Mouse (Mus musculus): ENCODE measurements around the gene Lrrc4.

Lrrc4 gene

GRCm38 (mm10) chr6:28642909-28643308 is 188.6 kb downstream of the Lrrc4 start:
- no peaks in the 10 kb centered on the region for H3K4me1 ChIP-seq (replicated peaks; ENCODE audit: low read depth, low read length)
- H3K36me3 ChIP-seq (ENCODE audit: insufficient read depth, low read length): peaks cover 8% of the 10 kb centered on the region; the same call in 1 of the 2 replicates
- H3K9me3 ChIP-seq (ENCODE audit: low read length): no peaks in the 10 kb centered on the region
- no peak overlapping the region for H3K4me3 ChIP-seq (replicated peaks; ENCODE audit: low read length)
- H3K27me3 ChIP-seq (ENCODE audit: insufficient read depth, low read length): no peaks in the 10 kb centered on the region
- TF ChIP-seq NANOG (IDR thresholded peaks at IDR 0.05; ENCODE audit: borderline replicate concordance, low read length) (no peak), POU5F1 (IDR thresholded peaks at IDR 0.05; ENCODE audit: borderline replicate concordance, low read length) (no peak)

GRCm38 (mm10) chr6:28640088-28640487 is 191.5 kb downstream of the Lrrc4 start:
- Histone ChIP-seq H3K4me3 (replicated peaks; ENCODE audit: low read length) (no peak overlapping the region), H3K9me3 (ENCODE audit: low read length) (no peaks in the 10 kb centered on the region), H3K27me3 (ENCODE audit: insufficient read depth, low read length) (no peaks in the 10 kb centered on the region), H3K36me3 (ENCODE audit: insufficient read depth, low read length) (peaks cover 8% of the 10 kb centered on the region; the same call in 1 of the 2 replicates), H3K4me1 (replicated peaks; ENCODE audit: low read depth, low read length) (no peaks in the 10 kb centered on the region)
- TF ChIP-seq CTCF (conservative IDR thresholded peaks at IDR 0.05; ENCODE audit: low read length) (no peak), POU5F1 (IDR thresholded peaks at IDR 0.05; ENCODE audit: borderline replicate concordance, low read length) (no peak), NANOG (IDR thresholded peaks at IDR 0.05; ENCODE audit: borderline replicate concordance, low read length) (no peak)

DNA sequence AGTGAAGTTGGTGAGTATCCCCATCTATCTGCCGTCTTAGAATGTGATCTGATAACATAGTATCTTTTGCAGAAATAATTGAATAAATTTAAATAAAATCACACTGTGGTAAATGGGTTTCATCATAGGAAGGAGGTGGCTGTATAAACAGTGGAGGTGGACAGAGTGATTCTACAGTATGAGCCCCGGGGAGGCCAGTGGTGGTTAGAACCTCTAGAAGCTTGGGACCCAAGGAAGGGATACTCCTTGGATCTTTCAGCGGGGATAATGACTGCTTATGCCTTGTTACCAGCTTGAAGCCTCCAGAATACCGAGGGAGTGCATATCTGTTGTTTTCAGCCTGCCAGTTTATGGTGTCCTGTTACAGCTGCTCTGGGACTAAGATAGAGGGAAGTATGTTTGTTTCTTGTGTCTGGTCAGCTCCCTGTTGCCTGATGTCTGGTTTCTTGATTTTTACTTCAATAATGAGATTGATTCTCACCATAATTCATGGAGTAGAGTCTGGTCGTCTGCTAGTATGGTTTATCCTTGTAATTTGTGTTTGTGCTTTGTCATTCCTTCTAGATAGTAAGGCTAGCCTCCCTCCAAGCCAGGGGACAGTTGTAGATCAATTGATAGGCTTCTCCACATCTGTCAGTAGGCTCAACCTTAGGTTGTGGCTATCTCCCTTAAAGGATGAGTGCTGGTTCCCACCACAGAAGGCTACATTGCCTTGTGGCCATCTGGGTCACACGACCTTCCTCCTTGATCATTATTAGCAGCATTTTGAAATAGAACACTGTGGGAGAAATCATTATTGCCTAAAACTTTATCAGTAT is 195.8 kb downstream of the Lrrc4 start:
- Histone ChIP-seq H3K4me1 (replicated peaks; ENCODE audit: low read depth, low read length) (no peaks in the 10 kb centered on the region), H3K27me3 (ENCODE audit: insufficient read depth, low read length) (no peaks in the 10 kb centered on the region), H3K4me3 (replicated peaks; ENCODE audit: low read length) (no peak overlapping the region), H3K36me3 (ENCODE audit: insufficient read depth, low read length) (no peaks in the 10 kb centered on the region), H3K9me3 (ENCODE audit: low read length) (no peaks in the 10 kb centered on the region)
- no peak for TF ChIP-seq NANOG (IDR thresholded peaks at IDR 0.05; ENCODE audit: borderline replicate concordance, low read length)
- TF ChIP-seq CTCF (conservative IDR thresholded peaks at IDR 0.05; ENCODE audit: low read length): no peak
- no peak for TF ChIP-seq POU5F1 (IDR thresholded peaks at IDR 0.05; ENCODE audit: borderline replicate concordance, low read length)

- H3K9me3 ChIP-seq (ENCODE audit: low read length): no peaks in the 10 kb centered on the region
- H3K27me3 ChIP-seq (ENCODE audit: insufficient read depth, low read length): no peaks in the 10 kb centered on the region
- TF ChIP-seq NANOG (IDR thresholded peaks at IDR 0.05; ENCODE audit: borderline replicate concordance, low read length) (no peak), POU5F1 (IDR thresholded peaks at IDR 0.05; ENCODE audit: borderline replicate concordance, low read length) (no peak), CTCF (conservative IDR thresholded peaks at IDR 0.05; ENCODE audit: low read length) (no peak)
- no peak overlapping the region for H3K4me3 ChIP-seq (replicated peaks; ENCODE audit: low read length)
- no peaks in the 10 kb centered on the region for H3K4me1 ChIP-seq (replicated peaks; ENCODE audit: low read depth, low read length)
- no peaks in the 10 kb centered on the region for H3K36me3 ChIP-seq (ENCODE audit: insufficient read depth, low read length)
These were observed 196.5 kb downstream of the Lrrc4 start for GRCm38 (mm10) chr6:28635092-28635491.

DNA sequence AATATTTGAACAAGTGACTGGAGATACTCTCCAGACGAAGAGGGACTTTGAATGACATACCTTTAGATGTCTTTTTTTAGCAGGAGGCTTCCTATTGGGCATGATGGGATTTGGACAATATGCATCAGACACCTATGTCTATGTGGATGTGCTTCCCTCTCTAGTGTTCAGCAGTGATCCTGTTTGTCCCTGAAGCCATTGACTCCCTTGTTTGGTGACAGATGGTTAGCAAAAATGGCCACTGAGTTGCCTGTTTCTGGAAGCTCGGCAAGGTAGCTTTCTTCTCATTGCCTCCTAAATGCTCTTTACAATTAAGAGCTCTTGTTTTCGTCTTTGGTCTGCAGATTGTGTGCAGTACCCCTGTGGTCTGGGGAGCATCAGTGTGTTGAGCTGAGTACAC is 197.9 kb downstream of the Lrrc4 start:
- no peak for TF ChIP-seq NANOG (IDR thresholded peaks at IDR 0.05; ENCODE audit: borderline replicate concordance, low read length)
- TF ChIP-seq POU5F1 (IDR thresholded peaks at IDR 0.05; ENCODE audit: borderline replicate concordance, low read length): no peak
- no peak for TF ChIP-seq CTCF (conservative IDR thresholded peaks at IDR 0.05; ENCODE audit: low read length)
- no peaks in the 10 kb centered on the region for H3K27me3 ChIP-seq (ENCODE audit: insufficient read depth, low read length)
- H3K9me3 ChIP-seq (ENCODE audit: low read length): no peaks in the 10 kb centered on the region
- peaks cover 2% of the 10 kb centered on the region for H3K36me3 ChIP-seq (ENCODE audit: insufficient read depth, low read length)
- H3K4me1 ChIP-seq (replicated peaks; ENCODE audit: low read depth, low read length): no peaks in the 10 kb centered on the region
- no peak overlapping the region for H3K4me3 ChIP-seq (replicated peaks; ENCODE audit: low read length)

- Histone ChIP-seq H3K4me1 (replicated peaks; ENCODE audit: low read depth, low read length) (no peaks in the 10 kb centered on the region), H3K36me3 (ENCODE audit: insufficient read depth, low read length) (peaks cover 7% of the 10 kb centered on the region), H3K4me3 (replicated peaks; ENCODE audit: low read length) (no peak overlapping the region), H3K27me3 (ENCODE audit: insufficient read depth, low read length) (no peaks in the 10 kb centered on the region), H3K9me3 (ENCODE audit: low read length) (no peaks in the 10 kb centered on the region)
- TF ChIP-seq NANOG (IDR thresholded peaks at IDR 0.05; ENCODE audit: borderline replicate concordance, low read length) (no peak), POU5F1 (IDR thresholded peaks at IDR 0.05; ENCODE audit: borderline replicate concordance, low read length) (no peak), CTCF (conservative IDR thresholded peaks at IDR 0.05; ENCODE audit: low read length) (no peak)
These were observed 198.4 kb downstream of the Lrrc4 start for GRCm38 (mm10) chr6:28633120-28633519.

DNA sequence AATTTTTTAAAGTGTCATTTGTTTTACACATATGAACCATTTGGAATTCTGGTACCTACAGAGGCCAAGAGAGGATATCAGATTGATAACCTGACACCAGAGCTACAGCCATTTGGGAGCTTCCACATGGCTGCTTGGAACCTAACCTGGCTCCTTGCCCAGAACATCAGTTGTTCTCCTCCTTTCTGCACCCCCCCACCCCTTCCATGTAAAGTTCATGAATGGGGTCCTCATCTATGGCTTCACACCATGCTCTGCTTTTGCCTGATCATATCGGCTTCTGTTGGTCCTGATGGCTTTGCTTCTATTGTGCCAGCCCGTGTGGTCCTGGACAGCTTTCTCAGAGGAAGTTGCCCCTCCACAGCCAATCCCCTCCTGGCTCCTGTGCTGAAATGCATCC is 200.6 kb downstream of the Lrrc4 start:
- H3K4me1 ChIP-seq (replicated peaks; ENCODE audit: low read depth, low read length): no peaks in the 10 kb centered on the region
- TF ChIP-seq POU5F1 (IDR thresholded peaks at IDR 0.05; ENCODE audit: borderline replicate concordance, low read length): no peak
- no peak for TF ChIP-seq NANOG (IDR thresholded peaks at IDR 0.05; ENCODE audit: borderline replicate concordance, low read length)
- no peak for TF ChIP-seq CTCF (conservative IDR thresholded peaks at IDR 0.05; ENCODE audit: low read length)
- H3K27me3 ChIP-seq (ENCODE audit: insufficient read depth, low read length): no peaks in the 10 kb centered on the region
- peaks cover 27% of the 10 kb centered on the region for H3K36me3 ChIP-seq (ENCODE audit: insufficient read depth, low read length)
- no peaks in the 10 kb centered on the region for H3K9me3 ChIP-seq (ENCODE audit: low read length)
- H3K4me3 ChIP-seq (replicated peaks; ENCODE audit: low read length): no peak overlapping the region

DNA sequence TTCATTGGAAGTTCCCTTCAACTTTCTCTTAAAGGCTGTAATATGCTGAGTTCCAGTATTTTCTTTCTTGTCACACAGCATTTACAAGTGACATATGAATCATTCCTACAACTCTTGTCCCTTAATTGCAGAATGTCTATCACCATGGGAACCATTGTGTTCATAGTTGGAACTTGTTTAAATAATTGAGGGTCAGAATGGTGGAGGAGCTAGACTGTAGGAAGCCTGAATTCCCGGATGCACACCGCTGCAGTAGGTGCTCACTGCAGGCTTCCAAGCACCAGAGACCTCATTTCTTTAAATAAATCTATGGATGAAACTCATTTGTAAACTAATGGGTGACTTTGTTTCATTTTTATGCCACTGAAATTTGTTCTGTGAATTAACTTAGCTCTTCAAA is 201.7 kb downstream of the Lrrc4 start:
- no peak for TF ChIP-seq CTCF (conservative IDR thresholded peaks at IDR 0.05; ENCODE audit: low read length)
- TF ChIP-seq POU5F1 (IDR thresholded peaks at IDR 0.05; ENCODE audit: borderline replicate concordance, low read length): no peak
- TF ChIP-seq NANOG (IDR thresholded peaks at IDR 0.05; ENCODE audit: borderline replicate concordance, low read length): no peak
- Histone ChIP-seq H3K27me3 (ENCODE audit: insufficient read depth, low read length) (no peaks in the 10 kb centered on the region), H3K4me3 (replicated peaks; ENCODE audit: low read length) (no peak overlapping the region), H3K4me1 (replicated peaks; ENCODE audit: low read depth, low read length) (no peaks in the 10 kb centered on the region), H3K9me3 (ENCODE audit: low read length) (no peaks in the 10 kb centered on the region), H3K36me3 (ENCODE audit: insufficient read depth, low read length) (peaks cover 30% of the 10 kb centered on the region)

DNA sequence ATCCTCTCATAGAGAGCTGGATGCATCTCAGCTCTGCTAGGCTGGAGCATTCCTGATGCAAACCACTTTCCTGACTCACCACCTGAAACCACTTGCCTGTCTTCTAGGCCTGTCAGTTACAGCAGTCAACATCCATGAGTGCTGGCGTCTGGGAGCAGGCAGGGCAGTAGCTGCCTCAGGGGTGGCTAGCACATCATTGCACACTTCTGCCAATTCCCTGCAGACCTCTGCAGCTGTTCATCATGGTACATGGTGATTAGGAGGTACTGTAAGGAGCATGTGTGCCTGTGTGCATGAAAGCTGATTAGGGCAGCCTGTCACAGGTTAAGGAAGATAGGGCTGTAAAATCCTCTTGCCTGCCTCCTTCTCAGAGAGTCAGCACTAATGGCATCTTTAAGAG is 203.1 kb downstream of the Lrrc4 start:
- Histone ChIP-seq H3K36me3 (ENCODE audit: insufficient read depth, low read length) (peaks cover 30% of the 10 kb centered on the region), H3K9me3 (ENCODE audit: low read length) (no peaks in the 10 kb centered on the region), H3K27me3 (ENCODE audit: insufficient read depth, low read length) (no peaks in the 10 kb centered on the region), H3K4me1 (replicated peaks; ENCODE audit: low read depth, low read length) (no peaks in the 10 kb centered on the region), H3K4me3 (replicated peaks; ENCODE audit: low read length) (no peak overlapping the region)
- TF ChIP-seq CTCF (conservative IDR thresholded peaks at IDR 0.05; ENCODE audit: low read length): no peak
- no peak for TF ChIP-seq POU5F1 (IDR thresholded peaks at IDR 0.05; ENCODE audit: borderline replicate concordance, low read length)
- TF ChIP-seq NANOG (IDR thresholded peaks at IDR 0.05; ENCODE audit: borderline replicate concordance, low read length): no peak
